Mouse (Mus musculus) megakaryocyte, embryonic 14.5 days (primary cell): ENCODE data around the gene Arfgap2.

Source experiments
- FLI1 ChIP-seq: IDR thresholded peaks from 2 replicates; pipeline ENCODE4 v1.6.1; 2012; ENCODE audit warnings: low read length, inconsistent platforms, mixed read lengths
- GATA1 ChIP-seq: IDR thresholded peaks from 3 replicates; pipeline ENCODE4 v1.6.1; 2012; ENCODE audit warnings: mixed read lengths, low read length, inconsistent platforms, borderline replicate concordance

GRCm38 (mm10) chr2:91285885-91286505, 21.2 kb downstream of the Arfgap2 start:
- TF ChIP-seq FLI1 (no peak), GATA1 (no peak)
